11 mouse cellular contexts compared by ENCODE assay signal in the genomic region with DNA sequence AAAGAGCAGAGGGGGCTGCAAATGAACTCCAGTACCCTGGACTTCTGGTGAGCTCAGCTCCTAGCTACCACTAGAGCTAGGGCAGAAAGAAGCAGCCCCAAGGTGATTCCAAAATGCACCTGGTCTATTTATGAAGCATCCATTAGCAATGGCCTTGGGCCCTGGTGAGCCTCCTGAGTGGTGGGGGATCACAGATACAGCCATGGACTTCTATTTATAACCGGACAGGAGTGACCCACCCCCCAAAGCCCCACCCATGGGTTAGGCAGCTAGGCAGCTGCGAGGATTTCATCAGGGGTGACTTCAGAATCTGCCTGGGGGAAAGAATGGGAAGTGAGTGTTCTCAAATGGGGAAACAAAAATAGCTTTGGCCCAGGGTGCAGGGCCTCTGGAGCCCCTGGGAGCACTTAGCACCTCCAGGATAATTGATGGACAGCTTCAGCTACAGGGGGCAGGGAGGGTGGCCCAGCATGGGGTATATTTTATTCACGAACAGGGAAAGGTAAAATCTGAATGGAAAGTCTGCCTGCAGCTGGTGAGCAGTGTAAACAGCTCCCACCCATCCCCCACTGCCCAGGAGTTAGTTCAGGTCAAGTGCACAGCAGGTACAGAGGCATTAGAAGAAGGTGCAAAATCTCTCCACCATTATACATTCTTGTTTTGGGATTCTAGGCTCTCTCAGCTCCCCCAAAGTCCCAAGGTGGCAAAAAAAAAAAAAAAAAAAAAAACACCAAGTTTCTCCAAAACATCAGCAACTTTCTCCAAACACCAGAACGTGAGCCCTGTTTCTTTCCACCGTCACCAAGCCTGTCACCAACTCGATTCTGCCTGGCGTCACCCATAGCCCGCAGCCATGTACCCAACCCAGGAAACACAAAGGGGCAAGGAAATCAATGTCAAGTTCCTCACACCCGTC.
A peak's percentile ranks its signal among the peaks of the same experiment; 100 is the strongest.
DNase-seq lines count a peak whose midpoint lies in the region; ATAC-seq and TF ChIP-seq lines count a peak whose summit lies in the region.
"Had no signal": no experiment of that assay in that cellular context is flagged by ENCODE, and none has a peak within 500 bp of the region (broad histone marks: within the 10 kb centered on the region; RNA-seq: fewer than 3 reads in every experiment).

No protein-coding gene starts in this region.

- DNase-seq in heart, postnatal 4 days, result no peak
- peak; percentile 80 for DNase-seq in kidney, adult 11 months
- DNase-seq in left cerebral cortex, adult 11 months (ENCODE audit: low spot score), result no peak
- DNase-seq in right cerebral cortex, adult 18-20 months, result no peak
- DNase-seq in gastrocnemius, adult 8-10 months (ENCODE audit: low spot score in 2 of 2), result no peak
- DNase-seq: B cell, adult 2 months had no signal

- H3K4me3 ChIP-seq in heart, embryonic 11.5 days (ENCODE audit: low read depth, low read length), result no peak overlapping the region
- peak overlapping the region; percentile 79; the same call in 1 of the 2 replicates for H3K4me3 ChIP-seq in E14TG2a.4 (replicated peaks; ENCODE audit: low read length)

- H3K4me1 ChIP-seq in heart, embryonic 11.5 days (ENCODE audit: control insufficient read depth, insufficient read depth, low read length), result peaks cover 37% of the 10 kb centered on the region
- peaks cover 44% of the 10 kb centered on the region for H3K4me1 ChIP-seq in E14TG2a.4 (replicated peaks; ENCODE audit: low read depth, low read length)

- H3K36me3 ChIP-seq in heart, embryonic 11.5 days (ENCODE audit: control insufficient read depth, insufficient read depth, low read length), result no peaks in the 10 kb centered on the region
- no peaks in the 10 kb centered on the region for H3K36me3 ChIP-seq in E14TG2a.4 (ENCODE audit: insufficient read depth, low read length)
- H3K36me3 ChIP-seq: forebrain, embryonic 12.5 days had no signal

- no peaks in the 10 kb centered on the region for H3K9me3 ChIP-seq in heart, embryonic 11.5 days (replicated peaks; ENCODE audit: control insufficient read depth, low read length)
- H3K9me3 ChIP-seq in E14TG2a.4 (ENCODE audit: low read length), result no peaks in the 10 kb centered on the region
- H3K9me3 ChIP-seq: forebrain, embryonic 12.5 days had no signal

- no peak for ATAC-seq in heart, embryonic 11.5 days (replicated peaks; ENCODE audit: insufficient number of reproducible peaks, low FRiP score, low TSS enrichment)
- peak; percentile 75 for ATAC-seq in megakaryocyte, adult 5-6 weeks (ENCODE audit: poor library complexity, severe bottlenecking)

- no peak for TF ChIP-seq CTCF in E14TG2a.4 (conservative IDR thresholded peaks at IDR 0.05; ENCODE audit: low read length)

- WGBS in heart, embryonic 11.5 days (ENCODE audit: insufficient replicate concordance), result 42% methylated on average over 9 of the region's 9 CpGs

- H3K27ac ChIP-seq in heart, embryonic 11.5 days (ENCODE audit: low read depth, low read length), result peak overlapping the region; percentile 1; the same call in 1 of the 2 replicates
- H3K27ac ChIP-seq: forebrain, embryonic 12.5 days; liver, embryonic 14.5 days had no signal

- peaks cover 22% of the 10 kb centered on the region for H3K27me3 ChIP-seq in heart, embryonic 11.5 days (ENCODE audit: control insufficient read depth, insufficient read depth, low read length)
- H3K27me3 ChIP-seq in E14TG2a.4 (ENCODE audit: insufficient read depth, low read length), result peaks cover 84% of the 10 kb centered on the region

- no peak overlapping the region for H3K9ac ChIP-seq in heart, embryonic 11.5 days (ENCODE audit: low read depth, low read length)
- H3K9ac ChIP-seq: forebrain, embryonic 12.5 days; liver, embryonic 14.5 days had no signal

- H3K4me2 ChIP-seq in heart, embryonic 11.5 days, result peak overlapping the region; percentile 83
